ENCODE assay signal across 17 mouse cellular contexts in genomic region chr2:168056666-168056933, GRCm38 (mm10). TPM values are rescaled to one million over a fixed set of nuclear protein-coding genes. Genes with fewer than 3 reads are reported as not detected.
A peak's percentile ranks its signal among the peaks of the same experiment; 100 is the strongest.
DNase-seq lines count a peak whose midpoint lies in the region; ATAC-seq and TF ChIP-seq lines count a peak whose summit lies in the region.
"Had no signal": no experiment of that assay in that cellular context is flagged by ENCODE, and none has a peak within 500 bp of the region (broad histone marks: within the 10 kb centered on the region; RNA-seq: fewer than 3 reads in every experiment).

No protein-coding gene starts in this region.

- H3K4me2 ChIP-seq in heart, embryonic 15.5 days = peak overlapping the region; percentile 34
- no peak overlapping the region for H3K4me2 ChIP-seq in lung, embryonic 16.5 days (ENCODE audit: low read depth, low read length)
- no peak overlapping the region for H3K4me2 ChIP-seq in limb, embryonic 15.5 days

- 35% methylated on average over 8 of the region's 8 CpGs for WGBS in heart, embryonic 15.5 days
- WGBS in lung, embryonic 16.5 days = 28% methylated on average over 8 of the region's 8 CpGs
- 12% methylated on average over 8 of the region's 8 CpGs for WGBS in limb, embryonic 15.5 days

- H3K9me3 ChIP-seq in heart, embryonic 15.5 days (replicated peaks) = no peaks in the 10 kb centered on the region
- peaks cover 3% of the 10 kb centered on the region; the same call in 1 of the 2 replicates for H3K9me3 ChIP-seq in lung, embryonic 16.5 days (ENCODE audit: control insufficient read depth, low read length)
- H3K9me3 ChIP-seq in limb, embryonic 15.5 days = no peaks in the 10 kb centered on the region

- intact Hi-C loops in heart, postnatal 14 days (cut with DNase I) = no loop called here

- no peak for DNase-seq in heart, postnatal 14 days
- no peak for DNase-seq in lung, adult 18-20 months
- no peak for DNase-seq in urinary bladder, postnatal 14 days (ENCODE audit: low spot score)
- DNase-seq: cerebellum, adult 11 months; cerebellum, postnatal 36 days; forebrain, postnatal 0 days; gastrocnemius, adult 2 months; kidney, adult 18-20 months; left cerebral cortex, postnatal 4 days; lung, postnatal 10 days had no signal

- peaks cover 3% of the 10 kb centered on the region; the same call in 1 of the 2 replicates for H3K27me3 ChIP-seq in heart, embryonic 15.5 days
- no peaks in the 10 kb centered on the region for H3K27me3 ChIP-seq in lung, embryonic 16.5 days (ENCODE audit: control insufficient read depth, insufficient read depth, low read depth, low read length)
- 0 out of 2 replicates have a peak, but pooled peaks cover 4% of the 10 kb centered on the region for H3K27me3 ChIP-seq in limb, embryonic 15.5 days

- no peak for TF ChIP-seq CTCF in embryonic fibroblast, embryonic 13.5 days (IDR thresholded peaks at IDR 0.05; ENCODE audit: borderline replicate concordance, insufficient read depth, low read length)

- no peak for TF ChIP-seq POLR2A in embryonic fibroblast, embryonic 13.5 days (IDR thresholded peaks at IDR 0.05; ENCODE audit: low read depth, low read length)

- H3K27ac ChIP-seq in heart, embryonic 15.5 days = peak overlapping the region; percentile 53
- H3K27ac ChIP-seq in lung, embryonic 16.5 days (ENCODE audit: low read length) = no peak overlapping the region
- peak overlapping the region; percentile 72 for H3K27ac ChIP-seq in embryonic fibroblast, embryonic 13.5 days (ENCODE audit: insufficient read depth, low read length)
- peak overlapping the region; percentile 76 for H3K27ac ChIP-seq in limb, embryonic 15.5 days
- H3K27ac ChIP-seq: gastrocnemius, adult 2 months had no signal

- no peak overlapping the region for H3K9ac ChIP-seq in heart, embryonic 15.5 days
- no peak overlapping the region for H3K9ac ChIP-seq in lung, embryonic 16.5 days (ENCODE audit: low read length)
- no peak overlapping the region for H3K9ac ChIP-seq in limb, embryonic 15.5 days
- H3K9ac ChIP-seq: forebrain, postnatal 0 days had no signal

- H3K4me1 ChIP-seq in heart, embryonic 15.5 days (replicated peaks) = peaks cover 25% of the 10 kb centered on the region
- peaks cover 20% of the 10 kb centered on the region for H3K4me1 ChIP-seq in lung, embryonic 16.5 days (replicated peaks; ENCODE audit: control insufficient read depth, insufficient read depth, low read length)
- H3K4me1 ChIP-seq in embryonic fibroblast, embryonic 13.5 days (ENCODE audit: control insufficient read depth, insufficient read depth, low read length) = peaks cover 7% of the 10 kb centered on the region; the same call in 1 of the 2 replicates
- peaks cover 19% of the 10 kb centered on the region for H3K4me1 ChIP-seq in limb, embryonic 15.5 days

- ATAC-seq in heart, embryonic 15.5 days (replicated peaks; ENCODE audit: insufficient number of reproducible peaks, insufficient read depth, low FRiP score, low read depth) = 0 out of 2 replicates have a peak, but pooled peaks have one; percentile 3
- peak; percentile 32; the same call in 1 of the 2 replicates for ATAC-seq in lung, embryonic 16.5 days (ENCODE audit: low read depth)
- no peak for ATAC-seq in limb, embryonic 15.5 days (ENCODE audit: insufficient number of reproducible peaks, low FRiP score, low TSS enrichment, low read depth)
- ATAC-seq: forebrain, postnatal 0 days had no signal

- H3K4me3 ChIP-seq in heart, embryonic 15.5 days = no peak overlapping the region
- no peak overlapping the region for H3K4me3 ChIP-seq in lung, embryonic 16.5 days (ENCODE audit: low read length)
- no peak overlapping the region for H3K4me3 ChIP-seq in embryonic fibroblast, embryonic 13.5 days (ENCODE audit: insufficient read depth, low read length)
- H3K4me3 ChIP-seq in limb, embryonic 15.5 days = no peak overlapping the region
- H3K4me3 ChIP-seq: erythroblast, embryonic 14.5 days; gastrocnemius, adult 2 months had no signal

- no peaks in the 10 kb centered on the region for H3K36me3 ChIP-seq in heart, embryonic 15.5 days
- no peaks in the 10 kb centered on the region for H3K36me3 ChIP-seq in lung, embryonic 16.5 days (ENCODE audit: control insufficient read depth, insufficient read depth, low read length)
- no peaks in the 10 kb centered on the region for H3K36me3 ChIP-seq in limb, embryonic 15.5 days
- H3K36me3 ChIP-seq: G1E had no signal

RNA-seq across cellular contexts. Expression of gene Pard6b, which starts 24.2 kb away (rescaled TPM):
- polyA plus RNA-seq in heart, embryonic 15.5 days (2015; fragmentation: Nextera tagmentation; extraction: Ambion mirVana) = 5.3 and 7.1 TPM in 2 replicates
- total RNA-seq in heart, postnatal 14 days (2021) = 1 to 10 TPM; 2.9 to 3.6 TPM
- 11.4 and 12.6 TPM in 2 replicates for polyA plus RNA-seq in lung, embryonic 16.5 days (2015; fragmentation: Nextera tagmentation; extraction: Ambion mirVana)
- 1.6 and 2.6 TPM in 2 replicates for polyA plus RNA-seq in embryonic fibroblast, embryonic 13.5 days (2011; ENCODE audit: insufficient read length, low read depth, missing spikeins)
- 2.9 and 3.8 TPM in 2 replicates for polyA plus RNA-seq in limb, embryonic 15.5 days (2015; fragmentation: Nextera tagmentation; extraction: Ambion mirVana)

RNA-seq across cellular contexts. Expression of gene Ripor3, which starts 46.2 kb away (rescaled TPM):
- polyA plus RNA-seq in heart, embryonic 15.5 days (2015; fragmentation: Nextera tagmentation; extraction: Ambion mirVana) = 0.93 and 1.4 TPM in 2 replicates
- total RNA-seq in heart, postnatal 14 days (2021) = 1 to 10 TPM in 1 of 2 experiments, under 1 TPM in 1; 0.93 to 1.1 TPM
- polyA plus RNA-seq in lung, embryonic 16.5 days (2015; fragmentation: Nextera tagmentation; extraction: Ambion mirVana) = 2.0 and 2.5 TPM in 2 replicates
- polyA plus RNA-seq in embryonic fibroblast, embryonic 13.5 days (2011; ENCODE audit: insufficient read length, low read depth, missing spikeins) = 2.8 and 4.3 TPM in 2 replicates
- polyA plus RNA-seq in limb, embryonic 15.5 days (2015; fragmentation: Nextera tagmentation; extraction: Ambion mirVana) = 7.9 and 9.2 TPM in 2 replicates
- total RNA-seq: hematopoietic stem cell, adult 5-6 weeks had no signal
